Mouse (Mus musculus) gastrocnemius, postnatal 36 days (tissue): ENCODE data around the gene Shkbp1. TPM values are rescaled to one million over a fixed set of nuclear protein-coding genes. Genes with fewer than 3 reads are reported as not detected.

Source experiments
- DNase-seq, 2 experiments: peaks; one replicate each; pipeline ENCODE4 v3.0.0; 2022
- intact Hi-C: fragments of 180-260 bp; cut with DNase I; formaldehyde crosslinking; loops from one replicate; pipeline ENCODE4 v1.15.1; 2025
- long read RNA-seq, 2 experiments: library from polyadenylated mRNA; stranded (forward); transcript quantifications; one replicate each; pipeline ENCODE4 v2.0.0; 2021
- total RNA-seq, 2 experiments: library from RNA; stranded (reverse); gene quantifications; 2 replicates each; pipeline ENCODE4 v1.2.3; 2021

The Shkbp1 gene
- 1 to 10 TPM; 1.7 to 2.1 TPM for total RNA-seq
- long read RNA-seq, experiment 1, partial matches to known transcripts, result 0 of 2 reads
- long read RNA-seq, experiment 1, other reads (novel, unspliced or antisense), result 1 of 2 reads
- long read RNA-seq, experiment 2, partial matches to known transcripts, result 0 of 2 reads
- long read RNA-seq, experiment 2, other reads (novel, unspliced or antisense), result 2 of 2 reads

- intact Hi-C loops, result no loop called here
- peak; percentile 76 to 81 for DNase-seq
These were observed at the start of gene Shkbp1 for GRCm38 (mm10) chr7:27355745-27356240. TSS of gene Shkbp1 (minus strand) at chr7:27356019.

GRCm38 (mm10) chr7:27404203-27404942 lies 48.6 kb upstream of the Shkbp1 start:
- no peak for DNase-seq
- intact Hi-C loops, result no loop called here

- intact Hi-C loops, result no loop called here
- peak; percentile 27 to 45 for DNase-seq
These were observed 46.9 kb upstream of the Shkbp1 start for GRCm38 (mm10) chr7:27402675-27403074.

- intact Hi-C loops, result no loop called here
- no peak for DNase-seq
These were observed 44.7 kb upstream of the Shkbp1 start for GRCm38 (mm10) chr7:27400545-27400944.

GRCm38 (mm10) chr7:27397048-27397949 lies 41.5 kb upstream of the Shkbp1 start:
- intact Hi-C loops, result no loop called here
- no peak for DNase-seq

- intact Hi-C loops, result no loop called here
- DNase-seq, result no peak
These were observed 40.6 kb upstream of the Shkbp1 start for GRCm38 (mm10) chr7:27396184-27397047.

- no peak for DNase-seq
- intact Hi-C loops, result no loop called here
These were observed 39.8 kb upstream of the Shkbp1 start for GRCm38 (mm10) chr7:27395521-27396183.

- no peak for DNase-seq
- intact Hi-C loops, result no loop called here
These were observed 35.6 kb upstream of the Shkbp1 start for GRCm38 (mm10) chr7:27391416-27391815.

GRCm38 (mm10) chr7:27389213-27389612 lies 33.4 kb upstream of the Shkbp1 start:
- intact Hi-C loops, result no loop called here
- no peak for DNase-seq

- peak in 1 of 2 experiments; percentile 60 for DNase-seq
- intact Hi-C loops, result loop anchor here (1.0 kb wide), 1 partner anchor 48 kb away; no protein-coding TSS in a partner anchor
These were observed 28.9 kb upstream of the Shkbp1 start for GRCm38 (mm10) chr7:27384731-27385130.

GRCm38 (mm10) chr7:27384134-27384533 lies 28.3 kb upstream of the Shkbp1 start:
- DNase-seq, result no peak
- intact Hi-C loops, result loop anchor here (1.0 kb wide), 1 partner anchor 48 kb away; no protein-coding TSS in a partner anchor

- intact Hi-C loops, result no loop called here
These were observed 27.4 kb upstream of the Shkbp1 start for GRCm38 (mm10) chr7:27383233-27383632.

GRCm38 (mm10) chr7:27381560-27381959 lies 25.7 kb upstream of the Shkbp1 start:
- DNase-seq, result no peak
- intact Hi-C loops, result no loop called here

More at GRCm38 (mm10) chr7:27383233-27383632, 27.4 kb upstream of the Shkbp1 start:
- no peak for DNase-seq

GRCm38 (mm10) chr7:27381009-27381408 lies 25.2 kb upstream of the Shkbp1 start:
- DNase-seq, result no peak
- intact Hi-C loops, result no loop called here

GRCm38 (mm10) chr7:27379836-27380235 lies 24.0 kb upstream of the Shkbp1 start:
- intact Hi-C loops, result no loop called here
- no peak for DNase-seq

- intact Hi-C loops, result no loop called here
These were observed 22.6 kb upstream of the Shkbp1 start for GRCm38 (mm10) chr7:27378431-27378830.

GRCm38 (mm10) chr7:27375274-27375673 lies 19.5 kb upstream of the Shkbp1 start:
- DNase-seq, result no peak
- intact Hi-C loops, result no loop called here

More at GRCm38 (mm10) chr7:27378431-27378830, 22.6 kb upstream of the Shkbp1 start:
- no peak for DNase-seq

GRCm38 (mm10) chr7:27371715-27372462 lies 16.1 kb upstream of the Shkbp1 start:
- intact Hi-C loops, result no loop called here
- no peak for DNase-seq
